Mouse (Mus musculus): ENCODE results near the gene Palm2. TPM values are rescaled to one million over a fixed set of nuclear protein-coding genes. Genes with fewer than 3 reads are reported as not detected.

The Palm2 gene
- polyA plus RNA-seq, 1 experiment from 2014 or later = 2.5 TPM

DNA sequence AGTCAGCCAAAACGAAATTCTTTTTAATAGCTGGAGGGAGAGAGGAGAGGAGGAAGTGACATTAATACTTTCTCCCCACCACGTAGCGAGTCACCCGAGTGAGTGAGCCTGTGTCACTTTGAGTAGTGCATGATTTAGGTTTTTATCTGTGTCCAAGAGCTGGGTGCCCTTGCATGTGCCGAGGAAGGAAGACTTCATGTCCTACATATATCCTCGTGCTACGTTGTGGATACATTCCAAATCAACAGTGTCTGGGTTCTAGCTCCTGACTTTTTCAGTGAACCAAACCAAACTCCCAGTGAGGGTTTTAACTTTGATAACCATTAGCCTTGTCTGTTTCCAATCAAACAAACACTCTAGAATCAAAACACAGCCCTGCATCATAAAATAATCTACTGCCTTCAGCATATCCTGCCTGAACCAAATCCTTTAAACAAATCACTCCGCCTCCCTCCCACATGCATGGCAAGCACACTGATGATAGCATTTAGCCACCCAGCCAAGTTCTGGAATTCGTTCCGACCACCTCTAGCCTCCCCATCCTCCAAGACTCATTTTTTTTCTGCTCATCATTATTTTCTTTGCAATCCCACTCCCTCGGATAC lies 309.4 kb downstream of the Palm2 start:
- WGBS = 90% methylated on average over 11 of the region's 11 CpGs
- Histone ChIP-seq H3K27ac (ENCODE audit: low read depth, low read length) (no peak overlapping the region), H3K9me3 (ENCODE audit: control insufficient read depth, low read length) (no peaks in the 10 kb centered on the region), H3K27me3 (ENCODE audit: control insufficient read depth, insufficient read depth, low read length) (no peaks in the 10 kb centered on the region), H3K9ac (ENCODE audit: low read length) (no peak overlapping the region), H3K4me2 (no peak overlapping the region), H3K4me1 (ENCODE audit: control insufficient read depth, insufficient read depth, low read length) (peaks cover 2% of the 10 kb centered on the region; the same call in 1 of the 2 replicates), H3K36me3 (ENCODE audit: control insufficient read depth, insufficient read depth, low read length) (no peaks in the 10 kb centered on the region), H3K4me3 (ENCODE audit: low read depth, low read length) (no peak overlapping the region)
- ATAC-seq (ENCODE audit: low FRiP score) (no peak), DNase-seq (ENCODE audit: low spot score, missing footprints) (no peak)

- Histone ChIP-seq H3K36me3 (ENCODE audit: control insufficient read depth, insufficient read depth, low read length) (no peaks in the 10 kb centered on the region), H3K9ac (ENCODE audit: low read length) (no peak overlapping the region), H3K4me1 (ENCODE audit: control insufficient read depth, insufficient read depth, low read length) (peaks cover 3% of the 10 kb centered on the region; the same call in 1 of the 2 replicates), H3K27ac (ENCODE audit: low read depth, low read length) (no peak overlapping the region), H3K4me2 (no peak overlapping the region), H3K27me3 (ENCODE audit: control insufficient read depth, insufficient read depth, low read length) (no peaks in the 10 kb centered on the region), H3K9me3 (ENCODE audit: control insufficient read depth, low read length) (no peaks in the 10 kb centered on the region), H3K4me3 (ENCODE audit: low read depth, low read length) (no peak overlapping the region)
- DNase-seq (ENCODE audit: low spot score, missing footprints) = no peak
- ATAC-seq (ENCODE audit: low FRiP score) = no peak
- WGBS = 85% methylated on average over 4 of the region's 4 CpGs
Observed at GRCm38 (mm10) chr4:57750651-57751050, 316.6 kb downstream of the Palm2 start.

- ATAC-seq (ENCODE audit: low FRiP score) (no peak), DNase-seq (ENCODE audit: low spot score, missing footprints) (no peak)
- H3K4me1 ChIP-seq (ENCODE audit: control insufficient read depth, insufficient read depth, low read length) = peaks cover 3% of the 10 kb centered on the region; the same call in 1 of the 2 replicates
- no peaks in the 10 kb centered on the region for H3K9me3 ChIP-seq (ENCODE audit: control insufficient read depth, low read length)
- H3K4me2 ChIP-seq = no peak overlapping the region
- H3K9ac ChIP-seq (ENCODE audit: low read length) = no peak overlapping the region
- H3K27me3 ChIP-seq (ENCODE audit: control insufficient read depth, insufficient read depth, low read length) = no peaks in the 10 kb centered on the region
- no peak overlapping the region for H3K4me3 ChIP-seq (ENCODE audit: low read depth, low read length)
- H3K27ac ChIP-seq (ENCODE audit: low read depth, low read length) = no peak overlapping the region
- H3K36me3 ChIP-seq (ENCODE audit: control insufficient read depth, insufficient read depth, low read length) = no peaks in the 10 kb centered on the region
- 68% methylated on average over 4 of the region's 4 CpGs for WGBS
Observed at GRCm38 (mm10) chr4:57751054-57751453, 317.0 kb downstream of the Palm2 start.

DNA sequence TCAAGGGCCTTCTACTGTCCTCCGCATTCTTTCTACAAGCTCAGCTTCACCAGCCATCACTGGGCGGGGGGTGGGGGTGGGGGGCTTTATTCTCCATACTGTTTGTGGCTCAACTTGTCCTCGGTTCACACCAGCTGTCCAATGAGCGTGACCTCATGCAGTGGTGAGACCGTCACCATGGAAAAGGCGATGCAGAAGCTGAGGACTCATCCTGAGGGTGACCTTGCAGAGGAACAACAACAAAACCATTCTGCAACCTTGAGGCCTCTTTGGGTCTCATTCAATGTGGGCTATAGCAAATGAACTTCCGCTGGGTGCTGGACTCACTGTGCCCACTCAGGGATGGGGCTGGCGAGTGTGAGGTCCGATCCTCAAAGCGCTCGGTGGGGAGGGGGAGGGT lies 317.5 kb downstream of the Palm2 start:
- Histone ChIP-seq H3K36me3 (ENCODE audit: control insufficient read depth, insufficient read depth, low read length) (no peaks in the 10 kb centered on the region), H3K4me2 (no peak overlapping the region), H3K9ac (ENCODE audit: low read length) (no peak overlapping the region), H3K27me3 (ENCODE audit: control insufficient read depth, insufficient read depth, low read length) (no peaks in the 10 kb centered on the region), H3K4me3 (ENCODE audit: low read depth, low read length) (no peak overlapping the region), H3K4me1 (ENCODE audit: control insufficient read depth, insufficient read depth, low read length) (peaks cover 3% of the 10 kb centered on the region; the same call in 1 of the 2 replicates), H3K27ac (ENCODE audit: low read depth, low read length) (no peak overlapping the region), H3K9me3 (ENCODE audit: control insufficient read depth, low read length) (no peaks in the 10 kb centered on the region)
- 96% methylated on average over 11 of the region's 11 CpGs for WGBS
- DNase-seq (ENCODE audit: low spot score, missing footprints) = no peak
- ATAC-seq (ENCODE audit: low FRiP score) = no peak

DNA sequence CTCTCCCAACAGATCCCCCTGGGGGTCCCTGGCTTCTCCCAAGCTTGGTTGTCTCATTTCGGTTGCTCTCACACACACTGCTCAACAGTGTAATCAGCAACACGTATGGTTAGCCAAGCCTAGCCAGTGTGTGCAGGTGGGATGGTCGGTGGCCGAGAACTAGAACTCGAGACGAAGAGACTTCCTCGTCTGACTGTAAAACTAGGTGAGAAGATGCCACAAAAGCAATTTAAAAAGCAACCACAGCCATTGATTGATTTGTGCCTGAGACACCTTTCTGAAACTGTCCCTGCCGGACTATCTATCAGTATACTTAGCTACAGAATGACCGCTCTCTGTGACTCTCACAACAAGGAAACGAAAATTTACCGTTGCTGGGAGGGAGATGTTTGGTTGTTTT lies 321.0 kb downstream of the Palm2 start:
- Histone ChIP-seq H3K4me2 (no peak overlapping the region), H3K27me3 (ENCODE audit: control insufficient read depth, insufficient read depth, low read length) (no peaks in the 10 kb centered on the region), H3K4me3 (ENCODE audit: low read depth, low read length) (no peak overlapping the region), H3K36me3 (ENCODE audit: control insufficient read depth, insufficient read depth, low read length) (no peaks in the 10 kb centered on the region), H3K9ac (ENCODE audit: low read length) (no peak overlapping the region), H3K27ac (ENCODE audit: low read depth, low read length) (no peak overlapping the region), H3K9me3 (ENCODE audit: control insufficient read depth, low read length) (no peaks in the 10 kb centered on the region), H3K4me1 (ENCODE audit: control insufficient read depth, insufficient read depth, low read length) (no peaks in the 10 kb centered on the region)
- ATAC-seq (ENCODE audit: low FRiP score) = no peak
- 94% methylated on average over 11 of the region's 11 CpGs for WGBS
- DNase-seq (ENCODE audit: low spot score, missing footprints) = no peak

- no peak overlapping the region for H3K27ac ChIP-seq (ENCODE audit: low read depth, low read length)
- no peak overlapping the region for H3K9ac ChIP-seq (ENCODE audit: low read length)
- no peaks in the 10 kb centered on the region for H3K9me3 ChIP-seq (ENCODE audit: control insufficient read depth, low read length)
- ATAC-seq (ENCODE audit: low FRiP score) = no peak
- no peak for DNase-seq (ENCODE audit: low spot score, missing footprints)
- no peak overlapping the region for H3K4me2 ChIP-seq
- WGBS = 51% methylated on average over 11 of the region's 11 CpGs
- no peaks in the 10 kb centered on the region; the same call in 1 of the 2 replicates for H3K4me1 ChIP-seq (ENCODE audit: control insufficient read depth, insufficient read depth, low read length)
- no peaks in the 10 kb centered on the region for H3K27me3 ChIP-seq (ENCODE audit: control insufficient read depth, insufficient read depth, low read length)
- no peak overlapping the region for H3K4me3 ChIP-seq (ENCODE audit: low read depth, low read length)
- H3K36me3 ChIP-seq (ENCODE audit: control insufficient read depth, insufficient read depth, low read length) = no peaks in the 10 kb centered on the region
Observed at GRCm38 (mm10) chr4:57757997-57758396, 323.9 kb downstream of the Palm2 start.

Other genes starting within 250 kb of the Palm2 start
- 0.33 and 0.90 TPM in 2 replicates for gene Ptpn3, start 132.4 kb upstream of the Palm2 start, polyA plus RNA-seq (2014; fragmentation: Nextera tagmentation; extraction: Ambion mirVana)
- 21.1 and 21.4 TPM in 2 replicates for gene Pakap, start 133.9 kb downstream of the Palm2 start, polyA plus RNA-seq (2014; fragmentation: Nextera tagmentation; extraction: Ambion mirVana)

Measured in midbrain, embryonic 11.5 days (tissue).